Mouse (Mus musculus) layer of hippocampus, adult 2 months (tissue): ENCODE data around the gene Tmem210. TPM values are rescaled to one million over a fixed set of nuclear protein-coding genes. Genes with fewer than 3 reads are reported as not detected.
"Not testable (repeated sequence)": the region's sequence is repeated elsewhere in the genome, so short reads cannot be mapped to it uniquely, and the experiment has no call there.

Experiments used
- DNase-seq, 2 experiments: peaks; one replicate each; pipeline ENCODE4 v3.0.0; 2022; ENCODE audit warnings: low spot score in 2 of 2
- H3K27ac ChIP-seq: fragments of 200-600 bp; 2 replicates; pipeline ENCODE4 v1.8.1; 2022
- H3K4me3 ChIP-seq: fragments of 200-600 bp; 2 replicates; pipeline ENCODE4 v1.8.1; 2022; ENCODE audit warnings: mild to moderate bottlenecking
- CTCF ChIP-seq: fragments of 200-600 bp; conservative IDR thresholded peaks from 2 replicates; pipeline ENCODE4 v1.8.1; 2022; ENCODE audit warnings: antibody characterized with exemption, mild to moderate bottlenecking, moderate library complexity
- long read RNA-seq, 2 experiments: library from polyadenylated mRNA; stranded (forward); transcript quantifications; one replicate each; pipeline ENCODE4 v2.0.0; 2021; ENCODE audit warnings: borderline mapping rate in 2 of 2
- total RNA-seq, 2 experiments: library from RNA; stranded (reverse); gene quantifications; 2 replicates each; pipeline ENCODE4 v1.2.3; 2021

Tmem210 gene
- not detected for total RNA-seq
- long read RNA-seq, experiment 1, result 0 reads
- long read RNA-seq, experiment 2, result 0 reads

DNA sequence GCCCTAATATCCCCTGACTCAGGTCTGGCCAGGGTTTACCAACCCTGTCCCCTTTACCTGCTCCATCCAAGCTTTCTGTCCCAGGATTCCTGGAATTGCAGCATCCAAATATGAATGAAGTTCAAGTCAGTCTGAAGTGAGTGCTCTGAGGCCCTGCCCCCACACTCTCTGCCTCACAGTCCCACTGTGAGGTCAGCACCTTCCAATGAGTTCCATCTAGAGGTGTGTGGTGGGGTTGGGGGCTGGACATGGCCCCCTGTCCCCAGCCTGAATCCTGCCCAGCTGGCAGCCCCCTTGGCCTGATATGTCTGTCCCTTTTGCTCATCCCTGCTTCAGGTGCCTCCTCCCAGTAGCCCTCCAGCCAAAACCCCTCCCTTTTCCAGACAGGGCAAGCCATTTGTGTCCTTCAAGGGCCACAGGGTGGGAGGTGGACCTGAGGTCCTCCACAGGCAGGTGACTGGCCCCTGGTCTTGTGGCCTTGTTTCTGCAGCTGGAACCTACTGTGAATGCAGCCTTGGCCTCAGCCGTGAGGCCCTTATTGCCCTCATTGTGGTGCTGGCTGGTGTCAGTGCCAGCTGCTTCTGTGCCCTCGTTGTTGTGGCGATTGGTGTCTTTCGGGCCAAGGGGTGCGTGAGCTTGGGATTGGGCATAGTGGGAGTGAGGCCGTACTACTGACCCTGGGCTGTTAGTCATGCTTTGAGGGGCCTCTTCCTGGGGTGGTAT is at the start of gene Tmem210:
TSS of gene Tmem210 (plus strand) at position 219 of the 723 bp plus-strand sequence.
- Histone ChIP-seq H3K4me3 (no peak within 1 kb of the TSS), H3K27ac (peak within 1 kb of the TSS; percentile 92)
- no peak for TF ChIP-seq CTCF
- peak in 1 of 2 experiments; percentile 13 for DNase-seq

GRCm38 (mm10) chr2:25239766-25240165 is 48.2 kb upstream of the Tmem210 start:
- DNase-seq, result no peak

DNA sequence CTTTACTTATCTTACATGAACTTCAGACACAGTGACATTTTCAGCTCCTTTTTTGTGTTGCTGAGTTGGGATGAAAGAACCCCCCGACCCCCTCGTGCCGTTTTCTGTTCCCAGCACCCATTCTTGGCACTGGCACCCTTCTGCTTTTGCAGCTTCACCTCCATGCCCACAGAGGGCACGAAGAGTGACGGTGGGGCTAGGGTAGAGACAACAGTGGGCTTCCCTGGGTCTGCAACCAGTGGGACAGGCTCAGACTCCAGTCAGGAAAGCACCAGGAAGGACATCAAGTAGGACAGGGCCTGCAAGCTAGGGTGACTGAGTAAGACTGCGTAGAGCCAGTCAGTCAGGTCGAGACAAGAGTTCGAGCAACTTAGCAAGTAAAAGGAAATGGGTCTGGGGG is 47.6 kb upstream of the Tmem210 start:
- no peak for DNase-seq
- Histone ChIP-seq H3K4me3 (peak overlapping the region; percentile 70), H3K27ac (peak overlapping the region; percentile 50)
- TF ChIP-seq CTCF, result no peak

More at GRCm38 (mm10) chr2:25239766-25240165, 48.2 kb upstream of the Tmem210 start:
- H3K27ac ChIP-seq, result no peak overlapping the region
- no peak overlapping the region for H3K4me3 ChIP-seq
- TF ChIP-seq CTCF, result no peak

- H3K4me3 ChIP-seq, result peak overlapping the region; percentile 70
- DNase-seq, result peak; percentile 71 to 78
- peak overlapping the region; percentile 50 for H3K27ac ChIP-seq
- TF ChIP-seq CTCF, result no peak
Observed at GRCm38 (mm10) chr2:25240723-25241437, 47.1 kb upstream of the Tmem210 start.

DNA sequence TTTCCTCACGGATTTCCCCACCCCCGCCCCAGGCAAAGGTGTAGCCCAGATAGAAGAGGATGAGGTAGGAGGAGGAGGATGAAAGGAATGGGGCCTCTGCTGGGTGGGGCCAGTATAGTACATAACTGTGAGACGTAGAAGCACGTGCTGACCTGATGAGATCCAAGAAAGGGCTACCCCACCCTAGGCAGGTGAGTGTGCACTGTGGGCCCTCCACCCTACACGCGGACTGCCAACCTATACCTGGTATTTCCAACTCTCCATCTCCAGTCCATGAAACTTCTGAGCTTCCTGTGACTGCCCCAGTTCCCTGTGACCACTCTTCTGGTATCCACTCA is 46.5 kb upstream of the Tmem210 start:
- Histone ChIP-seq H3K27ac (no peak overlapping the region), H3K4me3 (peak overlapping the region; percentile 70)
- TF ChIP-seq CTCF, result no peak
- DNase-seq, result no peak

- no peak for DNase-seq
- no peak for TF ChIP-seq CTCF
- Histone ChIP-seq H3K27ac (peak within 1 kb of the TSS; percentile 93), H3K4me3 (peak within 1 kb of the TSS; percentile 70)
Observed at GRCm38 (mm10) chr2:25242101-25242506, 45.8 kb upstream of the Tmem210 start, which contains the start of the genes Rnf208 and Cysrt1. Gene Rnf208 (plus strand): TSS chr2:25242255. Gene Cysrt1 (minus strand): TSS chr2:25242452.

- TF ChIP-seq CTCF, result no peak
- H3K4me3 ChIP-seq, result peak overlapping the region; percentile 70
- H3K27ac ChIP-seq, result peak overlapping the region; percentile 93; the same call in 1 of the 2 replicates
- DNase-seq, result no peak
Observed at GRCm38 (mm10) chr2:25243342-25243741, 44.6 kb upstream of the Tmem210 start.

- H3K27ac ChIP-seq, result no peak overlapping the region
- TF ChIP-seq CTCF, result no peak
- no peak for DNase-seq
- H3K4me3 ChIP-seq, result no peak overlapping the region
Observed at GRCm38 (mm10) chr2:25244144-25244543, 43.8 kb upstream of the Tmem210 start.

- no peak for TF ChIP-seq CTCF
- Histone ChIP-seq H3K4me3 (no peak within 1 kb of the TSS), H3K27ac (no peak within 1 kb of the TSS)
- no peak for DNase-seq
Observed at GRCm38 (mm10) chr2:25246183-25247072, 41.5 kb upstream of the Tmem210 start, which contains the start of gene AL732309.1. Gene AL732309.1 (minus strand): TSS chr2:25246863.

GRCm38 (mm10) chr2:25252331-25252730 is 35.6 kb upstream of the Tmem210 start:
- peak; percentile 62 for TF ChIP-seq CTCF
- DNase-seq, result no peak
- H3K27ac ChIP-seq, result no peak overlapping the region
- H3K4me3 ChIP-seq, result no peak overlapping the region

GRCm38 (mm10) chr2:25255284-25255779 is 32.6 kb upstream of the Tmem210 start, which contains the start of gene Tmem203:
Gene Tmem203 (plus strand): TSS chr2:25255439.
- Histone ChIP-seq H3K27ac (peak within 1 kb of the TSS; percentile 98), H3K4me3 (peak within 1 kb of the TSS; percentile 89)
- DNase-seq, result peak; percentile 86 to 87
- no peak for TF ChIP-seq CTCF

GRCm38 (mm10) chr2:25256443-25257109 is 31.4 kb upstream of the Tmem210 start:
- DNase-seq, result peak in 1 of 2 experiments; percentile 47
- Histone ChIP-seq H3K27ac (peak overlapping the region; percentile 98), H3K4me3 (peak overlapping the region; percentile 89)
- peak; percentile 67 for TF ChIP-seq CTCF

GRCm38 (mm10) chr2:25257250-25257649 is 30.7 kb upstream of the Tmem210 start:
- DNase-seq, H3K27ac ChIP-seq: not testable (repeated sequence)
- peak overlapping the region; percentile 3; the same call in 1 of the 2 replicates for H3K4me3 ChIP-seq
